Mouse (Mus musculus) megakaryocyte progenitor cell, adult 5-6 weeks (primary cell): ENCODE data around the gene Herc4. TPM values are rescaled to one million over a fixed set of nuclear protein-coding genes. Genes with fewer than 3 reads are reported as not detected.
A peak's percentile ranks its signal among the peaks of the same experiment; 100 is the strongest.

Experiments used
- ATAC-seq: replicated peaks from 2 replicates; pipeline ENCODE4 v1.8.0; 2016; ENCODE audit warnings: mild to moderate bottlenecking, moderate TSS enrichment, inconsistent platforms; ENCODE audit not compliant: poor library complexity
- total RNA-seq, 2 experiments: library from RNA; stranded (forward) in 1 of 2; stranded (reverse) in 1 of 2; fragments of 157-497, 149-512 nt in 1 of 2; fragments of 200-1000 nt in 1 of 2; gene quantifications; 2 replicates each; pipeline versions ENCODE4 v1.2.3 to v1.2.4; 2015 to 2017

Gene Herc4
- total RNA-seq (2015) (84.0 and 88.0 TPM in 2 replicates), total RNA-seq (2017) (56.3 and 59.2 TPM in 2 replicates)

- peak; percentile 90 for ATAC-seq
Measured at GRCm38 (mm10) chr10:63243493-63244054, at the start of gene Herc4. Gene Herc4 (plus strand): TSS chr10:63243810.

GRCm38 (mm10) chr10:63199008-63199407 is 44.6 kb upstream of the Herc4 start:
- peak; percentile 66 for ATAC-seq

GRCm38 (mm10) chr10:63201534-63201933 is 42.1 kb upstream of the Herc4 start:
- no peak for ATAC-seq

- no peak for ATAC-seq
Measured at GRCm38 (mm10) chr10:63203002-63203401, 40.6 kb upstream of the Herc4 start.

- ATAC-seq, result no peak
Measured at GRCm38 (mm10) chr10:63203728-63204127, 39.9 kb upstream of the Herc4 start, which contains the start of gene Mypn. Gene Mypn (minus strand): TSS chr10:63203952.

- no peak for ATAC-seq
Measured at GRCm38 (mm10) chr10:63208871-63209270, 34.7 kb upstream of the Herc4 start.

GRCm38 (mm10) chr10:63221081-63221783 is 22.4 kb upstream of the Herc4 start:
- no peak for ATAC-seq

- ATAC-seq, result no peak
Measured at GRCm38 (mm10) chr10:63224341-63224740, 19.3 kb upstream of the Herc4 start.

GRCm38 (mm10) chr10:63230266-63230665 is 13.3 kb upstream of the Herc4 start:
- ATAC-seq, result no peak

- no peak for ATAC-seq
Measured at GRCm38 (mm10) chr10:63230854-63231253, 12.8 kb upstream of the Herc4 start.

GRCm38 (mm10) chr10:63231630-63232029 is 12.0 kb upstream of the Herc4 start:
- no peak for ATAC-seq

- no peak for ATAC-seq
Measured at GRCm38 (mm10) chr10:63234133-63234532, 9.5 kb upstream of the Herc4 start.

GRCm38 (mm10) chr10:63235889-63236288 is 7.7 kb upstream of the Herc4 start:
- peak; percentile 50 for ATAC-seq

GRCm38 (mm10) chr10:63236663-63237062 is 6.9 kb upstream of the Herc4 start:
- no peak for ATAC-seq

GRCm38 (mm10) chr10:63237206-63237605 is 6.4 kb upstream of the Herc4 start:
- ATAC-seq, result no peak

GRCm38 (mm10) chr10:63238090-63238489 is 5.5 kb upstream of the Herc4 start:
- ATAC-seq, result no peak

- no peak for ATAC-seq
Measured at GRCm38 (mm10) chr10:63239848-63240247, 3.8 kb upstream of the Herc4 start.

- no peak for ATAC-seq
Measured at GRCm38 (mm10) chr10:63240868-63241271, 2.7 kb upstream of the Herc4 start.

- ATAC-seq, result no peak
Measured at GRCm38 (mm10) chr10:63242798-63243435, 693 bp upstream of the Herc4 start.

- ATAC-seq, result peak; percentile 29; the same call in 1 of the 2 replicates
Measured at GRCm38 (mm10) chr10:63244055-63244671, 553 bp downstream of the Herc4 start.

GRCm38 (mm10) chr10:63244746-63245145 is 1.1 kb downstream of the Herc4 start:
- peak; percentile 45 for ATAC-seq

- ATAC-seq, result no peak
Measured at GRCm38 (mm10) chr10:63245846-63246245, 2.2 kb downstream of the Herc4 start.
